Mouse (Mus musculus) cerebellum, postnatal 10 days (tissue): Measurements from ENCODE around the gene Tpm4.

Source experiments
- DNase-seq, 2 experiments: peaks; one replicate each; pipeline ENCODE4 v3.0.0; 2021; ENCODE audit warnings: mixed read lengths in 2 of 2

Tpm4 gene

GRCm38 (mm10) chr8:72144345-72144975 is 9.7 kb downstream of the Tpm4 start:
- no peak for DNase-seq

DNA sequence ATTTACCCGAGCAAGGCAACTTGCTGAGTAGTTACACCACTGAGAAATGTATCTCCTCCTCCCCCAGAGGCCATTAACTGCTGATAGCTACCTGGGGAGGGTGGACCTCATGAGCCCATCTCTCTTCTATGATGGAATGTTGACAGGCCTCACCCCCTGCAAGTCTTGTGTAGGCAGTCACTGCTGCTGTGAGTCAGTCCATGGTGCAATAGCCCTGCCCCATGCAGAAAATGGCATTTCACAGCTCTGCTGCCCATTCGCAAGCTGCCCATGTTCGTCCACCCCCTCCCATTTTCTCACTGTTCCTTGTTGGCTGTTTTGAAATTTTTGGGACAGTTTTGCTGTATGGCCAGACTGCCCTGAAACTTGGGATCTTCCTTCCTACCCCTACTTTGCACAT is 10.7 kb downstream of the Tpm4 start:
- DNase-seq: no peak

GRCm38 (mm10) chr8:72146056-72146455 is 11.3 kb downstream of the Tpm4 start:
- DNase-seq: no peak

DNA sequence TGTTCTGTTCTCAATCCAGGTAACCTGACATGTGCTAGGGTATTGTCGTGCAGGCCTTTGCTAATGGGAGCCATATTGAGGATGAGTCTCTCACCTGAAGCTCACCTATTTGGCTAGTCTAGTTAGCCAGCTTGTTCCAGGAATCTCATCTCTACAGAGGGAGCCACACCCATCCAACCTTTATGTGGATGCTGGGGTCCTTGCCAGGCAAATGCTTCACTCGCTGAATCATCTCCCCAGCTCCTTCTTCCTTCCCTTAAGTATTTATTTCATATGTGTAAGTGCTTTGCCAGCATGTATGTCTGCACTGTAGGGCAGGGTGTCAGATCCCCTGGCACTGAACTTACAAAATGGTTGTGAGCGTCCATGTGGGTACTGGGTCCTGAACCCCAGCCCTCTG is 11.8 kb downstream of the Tpm4 start:
- no peak for DNase-seq

- DNase-seq: no peak
Measured at GRCm38 (mm10) chr8:72147266-72147665, 12.5 kb downstream of the Tpm4 start.

GRCm38 (mm10) chr8:72149056-72149455 is 14.3 kb downstream of the Tpm4 start:
- DNase-seq: no peak

DNA sequence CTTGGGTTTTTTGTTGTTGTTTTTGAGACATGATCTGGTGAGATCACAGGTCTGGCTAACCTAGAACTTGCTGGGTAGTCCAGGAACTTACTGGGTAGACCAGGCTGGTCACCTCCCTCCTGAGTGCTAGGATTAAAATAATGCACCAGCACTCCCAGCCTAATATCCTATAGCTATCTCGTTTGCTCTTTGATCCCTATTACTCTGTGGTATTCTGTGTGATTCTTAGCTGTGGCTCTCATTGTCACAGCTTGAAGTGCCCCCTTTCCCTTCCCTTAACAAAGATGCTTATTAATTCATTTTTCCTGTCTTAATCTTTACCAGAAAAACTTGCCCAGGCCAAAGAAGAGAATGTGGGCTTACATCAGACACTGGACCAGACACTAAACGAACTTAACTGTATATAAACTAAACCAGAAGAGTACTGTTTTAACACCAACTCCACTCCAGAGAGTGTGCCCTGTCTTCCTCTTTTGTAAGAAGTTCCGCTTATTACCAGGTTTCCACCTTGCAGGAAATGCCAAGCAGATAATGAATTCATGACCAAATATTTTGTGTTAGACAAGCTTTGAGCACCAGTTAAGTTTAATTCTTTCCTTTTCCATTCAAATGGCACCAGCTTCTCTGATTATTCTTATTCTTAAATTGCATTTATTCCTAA is 16.8 kb downstream of the Tpm4 start:
- DNase-seq: no peak

GRCm38 (mm10) chr8:72153382-72153781 is 18.6 kb downstream of the Tpm4 start:
- DNase-seq: no peak

DNA sequence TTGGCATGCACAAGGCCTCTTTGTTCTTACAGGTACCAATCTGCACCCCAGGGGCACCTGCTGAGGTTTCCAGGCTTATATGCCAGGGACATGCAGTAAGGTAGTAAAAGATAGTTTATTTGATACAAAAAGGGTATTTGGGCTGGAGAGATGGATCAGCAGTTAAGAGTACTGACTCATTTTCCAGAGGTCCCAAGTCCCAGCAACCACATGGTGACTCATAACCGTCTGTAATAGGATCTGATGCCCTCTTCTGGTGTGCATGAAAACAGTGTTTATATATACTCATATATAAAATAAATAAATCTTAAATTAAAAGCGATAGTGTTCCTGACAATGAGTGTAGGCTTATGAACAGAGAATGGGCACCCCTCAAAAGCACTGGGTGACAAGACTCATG is 23.3 kb downstream of the Tpm4 start:
- no peak for DNase-seq

GRCm38 (mm10) chr8:72158726-72159125 is 24.0 kb downstream of the Tpm4 start:
- DNase-seq: no peak

DNA sequence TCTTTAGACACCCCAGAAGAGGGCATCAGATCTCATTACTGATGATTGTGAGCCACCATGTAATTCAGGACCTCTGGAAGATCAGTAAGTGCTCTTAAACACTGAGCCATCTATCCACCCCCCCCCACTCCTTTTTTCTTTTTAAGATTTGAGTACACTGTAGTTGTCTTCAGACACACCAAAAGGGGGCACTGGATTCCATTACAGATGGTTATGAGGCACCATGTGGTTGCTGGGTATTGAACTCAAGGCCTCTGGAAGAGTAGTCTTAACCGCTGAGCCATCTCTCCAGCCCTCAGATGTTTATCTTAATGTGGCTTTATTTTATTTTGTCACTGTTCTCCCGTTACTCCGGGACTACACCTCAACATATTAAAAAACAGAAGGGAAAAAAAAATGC is 25.2 kb downstream of the Tpm4 start:
- DNase-seq: peak in 1 of 2 experiments; percentile 28

GRCm38 (mm10) chr8:72160707-72161697 is 26.2 kb downstream of the Tpm4 start, which contains the start of gene Rab8a:
TSS of gene Rab8a (plus strand) at chr8:72161200.
- peak; percentile 100 for DNase-seq

DNA sequence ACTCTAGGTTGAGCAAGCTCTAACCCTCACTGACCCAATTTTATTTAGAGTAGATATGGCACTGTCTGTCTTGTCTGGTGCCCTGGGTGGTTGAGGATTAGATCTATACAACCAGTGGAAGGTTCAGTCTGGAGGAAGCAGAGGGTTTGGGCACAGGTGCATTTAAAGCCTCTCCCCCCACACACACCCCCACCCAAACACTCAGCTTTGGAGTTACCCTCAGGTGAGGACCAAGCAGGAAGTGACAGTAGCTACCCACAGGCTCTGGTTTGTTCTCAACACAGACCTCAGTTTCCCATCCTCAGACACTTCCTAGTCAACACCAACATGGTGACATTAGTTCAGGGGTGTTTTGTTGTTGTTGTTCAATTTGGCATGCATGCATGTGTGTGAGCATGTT is 28.0 kb downstream of the Tpm4 start:
- DNase-seq: no peak

GRCm38 (mm10) chr8:72169098-72169668 is 34.4 kb downstream of the Tpm4 start:
- DNase-seq: no peak

DNA sequence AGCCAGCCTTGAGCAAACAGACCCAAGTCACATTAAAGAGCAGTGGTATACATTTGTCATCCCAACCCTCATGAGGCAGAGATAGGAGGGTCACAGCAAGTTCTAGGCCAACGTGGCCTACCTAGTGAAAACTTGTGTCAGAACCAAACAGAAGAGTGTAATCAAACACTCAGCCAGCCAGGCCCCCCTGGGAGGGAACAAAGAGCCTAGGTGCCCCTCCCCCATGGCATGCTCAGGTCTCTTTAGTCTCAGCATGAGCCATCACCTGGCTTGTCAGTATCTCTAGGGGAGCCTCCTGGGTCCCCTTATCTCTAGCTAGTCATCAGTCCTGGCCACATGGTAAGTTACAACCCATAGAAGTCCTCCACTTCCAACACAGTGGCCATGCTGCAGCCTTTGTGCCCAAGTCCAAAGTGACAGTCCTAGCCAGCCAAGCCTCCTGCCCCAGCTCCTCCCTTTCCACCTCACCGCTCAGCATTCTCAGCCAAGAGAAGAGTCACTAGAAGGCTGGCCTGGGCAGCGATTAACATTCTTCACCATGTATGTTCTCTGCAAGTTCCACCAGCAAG is 35.0 kb downstream of the Tpm4 start:
- DNase-seq: no peak

GRCm38 (mm10) chr8:72177346-72177925 is 42.7 kb downstream of the Tpm4 start:
- peak; percentile 91 to 95 for DNase-seq

GRCm38 (mm10) chr8:72183554-72184202 is 48.9 kb downstream of the Tpm4 start:
- peak; percentile 50 to 61 for DNase-seq

GRCm38 (mm10) chr8:72187793-72188331 is 53.1 kb downstream of the Tpm4 start:
- DNase-seq: no peak

DNA sequence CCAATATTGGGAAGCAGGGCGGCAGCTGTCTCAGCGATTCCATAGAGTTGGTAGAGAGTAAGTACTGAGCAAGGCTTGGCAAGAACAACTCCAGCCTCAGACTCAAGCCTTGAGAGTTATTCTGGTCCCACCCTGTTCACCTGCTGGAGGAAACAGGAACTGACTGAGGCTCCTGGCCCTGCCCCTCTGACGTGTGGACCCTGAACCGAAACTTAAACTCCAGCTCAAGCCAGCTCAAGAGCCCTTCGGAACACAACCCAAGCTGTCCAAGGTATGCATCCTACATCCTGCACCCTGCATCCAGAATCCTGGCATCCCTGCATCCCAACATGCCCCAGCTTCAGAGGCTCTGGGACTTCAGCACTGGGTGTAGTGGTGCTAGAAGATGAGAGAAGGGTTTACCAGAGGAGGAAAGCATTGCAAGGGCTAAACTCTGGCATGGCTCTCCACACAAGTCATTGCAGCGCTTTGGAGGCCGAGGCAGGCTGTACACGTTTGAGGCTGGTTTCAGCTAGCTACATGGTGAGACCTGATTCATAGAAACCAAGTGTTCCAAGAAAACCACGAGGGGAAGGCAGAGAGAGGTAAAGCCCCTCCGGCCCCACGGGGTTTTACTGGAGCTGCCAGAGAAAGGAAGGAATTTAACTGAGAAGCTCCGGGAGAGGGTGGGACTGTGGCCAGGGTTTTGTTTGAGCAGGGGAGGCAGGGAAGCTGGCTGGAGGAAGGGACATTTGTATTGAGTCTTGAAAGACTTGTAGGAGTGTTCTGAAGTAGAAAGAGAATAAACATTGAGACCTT is 54.8 kb downstream of the Tpm4 start, which contains the start of gene Hsh2d:
Gene Hsh2d, plus strand, starts transcription at position 222 of the 798 bp plus-strand sequence.
- no peak for DNase-seq

GRCm38 (mm10) chr8:72190215-72190539 is 55.4 kb downstream of the Tpm4 start:
- no peak for DNase-seq

DNA sequence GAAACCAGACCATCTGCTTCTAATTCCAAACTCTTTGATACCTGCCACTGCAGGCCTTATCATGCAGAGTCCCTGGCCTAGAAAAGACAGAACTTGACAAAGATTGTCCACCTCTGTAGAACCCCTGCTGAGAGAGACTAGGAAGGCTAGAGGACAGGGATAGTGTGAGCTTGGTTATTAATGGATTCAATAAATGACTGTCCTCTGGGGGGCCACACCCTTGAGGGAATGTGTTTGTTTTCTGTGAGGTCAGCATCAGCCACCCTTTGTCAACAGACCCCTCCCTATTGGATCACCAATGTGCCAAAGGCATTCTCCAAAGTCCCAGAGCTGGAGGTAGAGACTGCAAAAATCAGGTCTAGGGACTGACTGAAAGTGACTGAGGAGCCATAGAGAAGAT is 57.3 kb downstream of the Tpm4 start:
- no peak for DNase-seq
